Mouse (Mus musculus) limb, embryonic 14.5 days (tissue): ENCODE measurements around the gene Olfr1025-ps1. TPM values are rescaled to one million over a fixed set of nuclear protein-coding genes. Genes with fewer than 3 reads are reported as not detected.

Experiments
- ATAC-seq: fragments of 200-750 bp; cut with Nextera tagmentation; 2 replicates; pipeline ENCODE4 v1.8.0; 2017; ENCODE audit warnings: low read depth, moderate number of reproducible peaks, moderate TSS enrichment; ENCODE audit not compliant: low FRiP score
- DNase-seq: peaks from one replicate; pipeline ENCODE4 v3.0.0-alpha.2; 2015; ENCODE audit warnings: low spot score
- H3K27ac ChIP-seq: fragments of 300-500 bp; sonication (generic); replicated peaks from 2 replicates; pipeline ENCODE4 v1.5.1; 2014; ENCODE audit warnings: low read depth, mild to moderate bottlenecking, low read length, moderate library complexity, mixed read lengths
- H3K27me3 ChIP-seq: fragments of 300-500 bp; sonication (generic); 2 replicates; pipeline ENCODE4 v1.6.1; 2014; ENCODE audit warnings: low read length, mixed read lengths; ENCODE audit not compliant: control insufficient read depth, insufficient read depth
- H3K36me3 ChIP-seq: fragments of 300-500 bp; sonication (generic); 2 replicates; pipeline ENCODE4 v1.6.1; 2014; ENCODE audit warnings: mild to moderate bottlenecking, low read length, moderate library complexity, mixed read lengths; ENCODE audit not compliant: control insufficient read depth, insufficient read depth
- H3K4me1 ChIP-seq: fragments of 300-500 bp; sonication (generic); 2 replicates; pipeline ENCODE4 v1.6.1; 2014; ENCODE audit warnings: antibody characterized with exemption, low read length, mixed read lengths; ENCODE audit not compliant: control insufficient read depth, insufficient read depth
- H3K4me2 ChIP-seq: fragments of 300-500 bp; sonication (generic); replicated peaks from 2 replicates; pipeline ENCODE4 v1.6.1; 2014; ENCODE audit warnings: low read depth, mild to moderate bottlenecking, low read length, moderate library complexity; ENCODE audit not compliant: severe bottlenecking
- H3K4me3 ChIP-seq: fragments of 300-500 bp; sonication (generic); replicated peaks from 2 replicates; pipeline ENCODE4 v1.5.1; 2014; ENCODE audit warnings: low read length
- H3K9ac ChIP-seq: fragments of 300-500 bp; sonication (generic); 2 replicates; pipeline ENCODE4 v1.6.1; 2014; ENCODE audit warnings: mild to moderate bottlenecking, low read depth, low read length, moderate library complexity; ENCODE audit not compliant: severe bottlenecking
- H3K9me3 ChIP-seq: fragments of 300-500 bp; sonication (generic); 2 replicates; pipeline ENCODE4 v1.6.1; 2016; ENCODE audit warnings: low read length; ENCODE audit not compliant: control insufficient read depth
- POLR2A ChIP-seq: fragments of 200-500 bp; IDR thresholded peaks from 2 replicates; pipeline ENCODE4 v1.8.0; 2012; ENCODE audit warnings: inconsistent platforms, mild to moderate bottlenecking, moderate library complexity, borderline replicate concordance; ENCODE audit not compliant: insufficient read depth, insufficient read length; ENCODE audit errors: extremely low read depth
- WGBS: fragments of 180-500 bp; shearing (Covaris S2); extraction: QIAGEN DNeasy Blood & Tissue Kit; methylation state at CpG from one replicate; pipeline ENCODE4 v1.1.7; 2014; 5-methylcytosine and 5-hydroxymethylcytosine counted together
- polyA plus RNA-seq, 2 experiments: library from polyadenylated mRNA; depleted of rRNA in 1 of 2; stranded (reverse) in 1 of 2; unstranded in 1 of 2; fragments of >200 nt; fragmentation: Nextera tagmentation in 1 of 2; extraction: Ambion mirVana in 1 of 2; gene quantifications; 2 replicates each; pipeline versions ENCODE4 v1.2.1 to v1.2.3; 2012 to 2014

Gene Olfr1025-ps1
- polyA plus RNA-seq, 2 experiments: not detected

GRCm38 (mm10) chr2:85921258-85921657 lies 6.3 kb downstream of the Olfr1025-ps1 start, which contains the start of gene Olfr1026:
Gene Olfr1026 (plus strand): TSS chr2:85921558.
- Histone ChIP-seq H3K4me2 (no peak within 1 kb of the TSS), H3K4me1 (no peaks in the 10 kb centered on the region), H3K27ac (no peak within 1 kb of the TSS), H3K4me3 (no peak within 1 kb of the TSS), H3K9me3 (no peaks in the 10 kb centered on the region), H3K36me3 (no peaks in the 10 kb centered on the region), H3K27me3 (no peaks in the 10 kb centered on the region), H3K9ac (no peak within 1 kb of the TSS)
- no peak for DNase-seq
- no peak for ATAC-seq
- WGBS: 83% methylated on average over 3 of the region's 3 CpGs
- TF ChIP-seq POLR2A: no peak

GRCm38 (mm10) chr2:85950137-85950536 lies 35.1 kb downstream of the Olfr1025-ps1 start, which contains the start of gene Olfr1028:
Gene Olfr1028 (plus strand): TSS chr2:85950437.
- Histone ChIP-seq H3K36me3 (no peaks in the 10 kb centered on the region), H3K4me3 (no peak within 1 kb of the TSS), H3K4me1 (no peaks in the 10 kb centered on the region), H3K9ac (no peak within 1 kb of the TSS), H3K27ac (no peak within 1 kb of the TSS), H3K4me2 (no peak within 1 kb of the TSS), H3K9me3 (no peaks in the 10 kb centered on the region), H3K27me3 (no peaks in the 10 kb centered on the region)
- TF ChIP-seq POLR2A: no peak
- ATAC-seq (no peak), DNase-seq (no peak)
- 72% methylated on average over 1 of the region's 1 CpGs for WGBS

Other genes with a start within 250 kb of the Olfr1025-ps1 start
- not detected in 2 replicates for gene Olfr1006, start 236.4 kb upstream of the Olfr1025-ps1 start, polyA plus RNA-seq (2012; rRNA removed)
- gene Olfr1006, start 236.4 kb upstream of the Olfr1025-ps1 start, polyA plus RNA-seq (2014; fragmentation: Nextera tagmentation; extraction: Ambion mirVana): not detected in 2 replicates
- gene Olfr1008, start 225.8 kb upstream of the Olfr1025-ps1 start, polyA plus RNA-seq (2012; rRNA removed): not detected in 2 replicates
- gene Olfr1008, start 225.8 kb upstream of the Olfr1025-ps1 start, polyA plus RNA-seq (2014; fragmentation: Nextera tagmentation; extraction: Ambion mirVana): not detected in 2 replicates
- not detected in 2 replicates for gene Olfr1009, start 199.8 kb upstream of the Olfr1025-ps1 start, polyA plus RNA-seq (2012; rRNA removed)
- gene Olfr1009, start 199.8 kb upstream of the Olfr1025-ps1 start, polyA plus RNA-seq (2014; fragmentation: Nextera tagmentation; extraction: Ambion mirVana): not detected in 2 replicates
- gene Olfr1012, start 152.4 kb upstream of the Olfr1025-ps1 start, polyA plus RNA-seq (2012; rRNA removed): not detected in 2 replicates
- gene Olfr1012, start 152.4 kb upstream of the Olfr1025-ps1 start, polyA plus RNA-seq (2014; fragmentation: Nextera tagmentation; extraction: Ambion mirVana): not detected in 2 replicates
- gene Olfr1013, start 148.1 kb upstream of the Olfr1025-ps1 start, polyA plus RNA-seq (2012; rRNA removed): not detected in 2 replicates
- not detected in 2 replicates for gene Olfr1013, start 148.1 kb upstream of the Olfr1025-ps1 start, polyA plus RNA-seq (2014; fragmentation: Nextera tagmentation; extraction: Ambion mirVana)
- not detected in 2 replicates for gene Olfr1014, start 142.5 kb upstream of the Olfr1025-ps1 start, polyA plus RNA-seq (2012; rRNA removed)
- not detected in 2 replicates for gene Olfr1014, start 142.5 kb upstream of the Olfr1025-ps1 start, polyA plus RNA-seq (2014; fragmentation: Nextera tagmentation; extraction: Ambion mirVana)
- not detected in 2 replicates for gene Olfr1015, start 133.2 kb upstream of the Olfr1025-ps1 start, polyA plus RNA-seq (2012; rRNA removed)
- gene Olfr1015, start 133.2 kb upstream of the Olfr1025-ps1 start, polyA plus RNA-seq (2014; fragmentation: Nextera tagmentation; extraction: Ambion mirVana): not detected in 2 replicates
- not detected in 2 replicates for gene Olfr1016, start 112.6 kb upstream of the Olfr1025-ps1 start, polyA plus RNA-seq (2012; rRNA removed)
- gene Olfr1016, start 112.6 kb upstream of the Olfr1025-ps1 start, polyA plus RNA-seq (2014; fragmentation: Nextera tagmentation; extraction: Ambion mirVana): not detected in 2 replicates
- gene Olfr1018, start 96.7 kb upstream of the Olfr1025-ps1 start, polyA plus RNA-seq (2012; rRNA removed): not detected in 2 replicates
- gene Olfr1018, start 96.7 kb upstream of the Olfr1025-ps1 start, polyA plus RNA-seq (2014; fragmentation: Nextera tagmentation; extraction: Ambion mirVana): not detected in 2 replicates
- gene Olfr1019, start 69.7 kb upstream of the Olfr1025-ps1 start, polyA plus RNA-seq (2012; rRNA removed): not detected in 2 replicates
- not detected in 2 replicates for gene Olfr1019, start 69.7 kb upstream of the Olfr1025-ps1 start, polyA plus RNA-seq (2014; fragmentation: Nextera tagmentation; extraction: Ambion mirVana)
- gene Olfr1020, start 68.2 kb upstream of the Olfr1025-ps1 start, polyA plus RNA-seq (2012; rRNA removed): not detected in 2 replicates
- gene Olfr1020, start 68.2 kb upstream of the Olfr1025-ps1 start, polyA plus RNA-seq (2014; fragmentation: Nextera tagmentation; extraction: Ambion mirVana): not detected in 2 replicates
- not detected in 2 replicates for gene Olfr1022, start 46.6 kb upstream of the Olfr1025-ps1 start, polyA plus RNA-seq (2012; rRNA removed)
- not detected in 2 replicates for gene Olfr1022, start 46.6 kb upstream of the Olfr1025-ps1 start, polyA plus RNA-seq (2014; fragmentation: Nextera tagmentation; extraction: Ambion mirVana)
- not detected in 2 replicates for gene Olfr1023, start 29.6 kb upstream of the Olfr1025-ps1 start, polyA plus RNA-seq (2012; rRNA removed)
- not detected in 2 replicates for gene Olfr1023, start 29.6 kb upstream of the Olfr1025-ps1 start, polyA plus RNA-seq (2014; fragmentation: Nextera tagmentation; extraction: Ambion mirVana)
- gene Olfr1024, start 10.1 kb upstream of the Olfr1025-ps1 start, polyA plus RNA-seq (2012; rRNA removed): not detected in 2 replicates
- gene Olfr1024, start 10.1 kb upstream of the Olfr1025-ps1 start, polyA plus RNA-seq (2014; fragmentation: Nextera tagmentation; extraction: Ambion mirVana): not detected in 2 replicates
- gene Olfr1026, start 6.4 kb downstream of the Olfr1025-ps1 start, polyA plus RNA-seq (2012; rRNA removed): not detected in 2 replicates
- not detected in 2 replicates for gene Olfr1026, start 6.4 kb downstream of the Olfr1025-ps1 start, polyA plus RNA-seq (2014; fragmentation: Nextera tagmentation; extraction: Ambion mirVana)
- gene Olfr1028, start 35.2 kb downstream of the Olfr1025-ps1 start, polyA plus RNA-seq (2012; rRNA removed): 0.01 TPM in 1 of 2 replicates, not detected in the other
- not detected in 2 replicates for gene Olfr1028, start 35.2 kb downstream of the Olfr1025-ps1 start, polyA plus RNA-seq (2014; fragmentation: Nextera tagmentation; extraction: Ambion mirVana)
- gene Olfr1029, start 58.7 kb downstream of the Olfr1025-ps1 start, polyA plus RNA-seq (2012; rRNA removed): not detected in 2 replicates
- gene Olfr1029, start 58.7 kb downstream of the Olfr1025-ps1 start, polyA plus RNA-seq (2014; fragmentation: Nextera tagmentation; extraction: Ambion mirVana): not detected in 2 replicates
- not detected in 2 replicates for gene Olfr1030, start 64.1 kb downstream of the Olfr1025-ps1 start, polyA plus RNA-seq (2012; rRNA removed)
- gene Olfr1030, start 64.1 kb downstream of the Olfr1025-ps1 start, polyA plus RNA-seq (2014; fragmentation: Nextera tagmentation; extraction: Ambion mirVana): not detected in 2 replicates
- not detected in 2 replicates for gene Olfr1031, start 75.1 kb downstream of the Olfr1025-ps1 start, polyA plus RNA-seq (2012; rRNA removed)
- gene Olfr1031, start 75.1 kb downstream of the Olfr1025-ps1 start, polyA plus RNA-seq (2014; fragmentation: Nextera tagmentation; extraction: Ambion mirVana): not detected in 2 replicates
- gene Olfr1032, start 90.3 kb downstream of the Olfr1025-ps1 start, polyA plus RNA-seq (2012; rRNA removed): not detected in 2 replicates
- not detected in 2 replicates for gene Olfr1032, start 90.3 kb downstream of the Olfr1025-ps1 start, polyA plus RNA-seq (2014; fragmentation: Nextera tagmentation; extraction: Ambion mirVana)
- gene Olfr1033, start 105.4 kb downstream of the Olfr1025-ps1 start, polyA plus RNA-seq (2012; rRNA removed): 0.67 and 0.73 TPM in 2 replicates
- 0.39 and 1.1 TPM in 2 replicates for gene Olfr1033, start 105.4 kb downstream of the Olfr1025-ps1 start, polyA plus RNA-seq (2014; fragmentation: Nextera tagmentation; extraction: Ambion mirVana)
- gene Olfr1034, start 130.7 kb downstream of the Olfr1025-ps1 start, polyA plus RNA-seq (2012; rRNA removed): 0.12 and 0.13 TPM in 2 replicates
- gene Olfr1034, start 130.7 kb downstream of the Olfr1025-ps1 start, polyA plus RNA-seq (2014; fragmentation: Nextera tagmentation; extraction: Ambion mirVana): not detected in 2 replicates
- not detected in 2 replicates for gene Olfr1036, start 158.8 kb downstream of the Olfr1025-ps1 start, polyA plus RNA-seq (2012; rRNA removed)
- not detected in 2 replicates for gene Olfr1036, start 158.8 kb downstream of the Olfr1025-ps1 start, polyA plus RNA-seq (2014; fragmentation: Nextera tagmentation; extraction: Ambion mirVana)
- not detected in 2 replicates for gene Olfr1037, start 172.2 kb downstream of the Olfr1025-ps1 start, polyA plus RNA-seq (2012; rRNA removed)
- not detected in 2 replicates for gene Olfr1037, start 172.2 kb downstream of the Olfr1025-ps1 start, polyA plus RNA-seq (2014; fragmentation: Nextera tagmentation; extraction: Ambion mirVana)
- gene Olfr1039, start 220.7 kb downstream of the Olfr1025-ps1 start, polyA plus RNA-seq (2012; rRNA removed): not detected in 2 replicates
- gene Olfr1039, start 220.7 kb downstream of the Olfr1025-ps1 start, polyA plus RNA-seq (2014; fragmentation: Nextera tagmentation; extraction: Ambion mirVana): not detected in 2 replicates
- gene Olfr1040, start 231.5 kb downstream of the Olfr1025-ps1 start, polyA plus RNA-seq (2012; rRNA removed): not detected in 2 replicates
- not detected in 2 replicates for gene Olfr1040, start 231.5 kb downstream of the Olfr1025-ps1 start, polyA plus RNA-seq (2014; fragmentation: Nextera tagmentation; extraction: Ambion mirVana)
- not detected in 2 replicates for gene Olfr1042, start 246.6 kb downstream of the Olfr1025-ps1 start, polyA plus RNA-seq (2012; rRNA removed)
- not detected in 2 replicates for gene Olfr1042, start 246.6 kb downstream of the Olfr1025-ps1 start, polyA plus RNA-seq (2014; fragmentation: Nextera tagmentation; extraction: Ambion mirVana)